Mouse (Mus musculus) heart, adult 2 months (tissue): ENCODE data around the gene Mpzl2. TPM values are rescaled to one million over a fixed set of nuclear protein-coding genes. Genes with fewer than 3 reads are reported as not detected.

Source experiments
- DNase-seq, 2 experiments: peaks; one replicate each; pipeline ENCODE4 v3.0.0; 2021
- H3K27ac ChIP-seq: fragments of 200-600 bp; 2 replicates; pipeline ENCODE4 v1.8.1; 2022
- H3K27me3 ChIP-seq: fragments of 200-500 bp; 2 replicates; pipeline ENCODE4 v1.6.1; 2012; ENCODE audit warnings: mild to moderate bottlenecking, low read length, inconsistent platforms, mixed read lengths; ENCODE audit not compliant: control insufficient read depth, insufficient read depth
- H3K36me3 ChIP-seq: fragments of 200-500 bp; 2 replicates; pipeline ENCODE4 v1.6.1; 2012; ENCODE audit warnings: low read length, inconsistent platforms; ENCODE audit not compliant: control insufficient read depth, insufficient read depth
- H3K4me1 ChIP-seq: fragments of 200-500 bp; 2 replicates; pipeline ENCODE4 v1.6.1; 2011; ENCODE audit warnings: low read length; ENCODE audit not compliant: control insufficient read depth, insufficient read depth
- H3K4me3 ChIP-seq: fragments of 200-600 bp; 2 replicates; pipeline ENCODE4 v1.8.1; 2022
- H3K79me2 ChIP-seq: fragments of 200-500 bp; replicated peaks from 2 replicates; pipeline ENCODE4 v1.6.1; 2012; ENCODE audit warnings: mild to moderate bottlenecking, inconsistent platforms, low read length, moderate library complexity, mixed read lengths; ENCODE audit not compliant: control insufficient read depth, insufficient read depth
- H3K9ac ChIP-seq: fragments of 200-500 bp; 2 replicates; pipeline ENCODE4 v1.6.1; 2012; ENCODE audit warnings: low read depth, mild to moderate bottlenecking, control low read depth, inconsistent platforms, low read length, mixed read lengths
- CTCF ChIP-seq: fragments of 200-600 bp; IDR thresholded peaks from 2 replicates; pipeline ENCODE4 v1.8.1; 2022; ENCODE audit warnings: antibody characterized with exemption, mild to moderate bottlenecking, moderate library complexity
- EP300 ChIP-seq: fragments of 200-500 bp; IDR thresholded peaks from 2 replicates; pipeline ENCODE4 v1.6.1; 2011; ENCODE audit warnings: low read depth, low read length, control low read depth; ENCODE audit not compliant: insufficient read depth
- POLR2A ChIP-seq: fragments of 200-500 bp; IDR thresholded peaks from 2 replicates; pipeline ENCODE4 v1.6.1; 2011; ENCODE audit warnings: mild to moderate bottlenecking, low read depth, low read length, control low read depth; ENCODE audit not compliant: insufficient read depth
- WGBS: fragments of 180-500 bp; shearing (Covaris S2); methylation state at CpG from one replicate; pipeline ENCODE4 v1.1.7; 2018; 5-methylcytosine and 5-hydroxymethylcytosine counted together
- intact Hi-C: fragments of 180-260 bp; cut with DNase I; formaldehyde crosslinking; loops from one replicate; pipeline ENCODE4 v1.15.1; 2025
- polyA plus RNA-seq: library from polyadenylated mRNA; depleted of rRNA; stranded (reverse); fragments of >200 nt; gene quantifications from 2 replicates; pipeline ENCODE4 v1.2.3, GENCODE M21; 2012
- total RNA-seq, 2 experiments: library from RNA; stranded (reverse); gene quantifications; 2 replicates each; pipeline ENCODE4 v1.2.3; 2021

The Mpzl2 gene
- total and polyA plus RNA-seq, 3 experiments, result 0.77 to 1.6 (median 1.2) TPM

- Histone ChIP-seq H3K79me2 (no peaks in the 10 kb centered on the region), H3K36me3 (no peaks in the 10 kb centered on the region), H3K27ac (no peak within 1 kb of the TSS), H3K27me3 (peaks cover 2% of the 10 kb centered on the region; the same call in 1 of the 2 replicates), H3K9ac (no peak within 1 kb of the TSS), H3K4me1 (no peaks in the 10 kb centered on the region), H3K4me3 (no peak within 1 kb of the TSS)
- intact Hi-C loops, result no loop called here
- 79% methylated on average over 19 of the region's 19 CpGs for WGBS
- TF ChIP-seq POLR2A (no peak), EP300 (no peak), CTCF (no peak)
- DNase-seq, result no peak
These were observed 30.2 kb upstream of the Mpzl2 start, which contains the start of gene Cd3e for GRCm38 (mm10) chr9:45009180-45010078. Gene Cd3e, minus strand, starts transcription at chr9:45009627.

GRCm38 (mm10) chr9:45010461-45010860 lies 29.1 kb upstream of the Mpzl2 start:
- intact Hi-C loops, result no loop called here
- TF ChIP-seq EP300, result no peak
- TF ChIP-seq CTCF, result no peak
- TF ChIP-seq POLR2A, result no peak
- Histone ChIP-seq H3K9ac (no peak overlapping the region), H3K36me3 (no peaks in the 10 kb centered on the region), H3K4me1 (no peaks in the 10 kb centered on the region), H3K27me3 (peaks cover 2% of the 10 kb centered on the region; the same call in 1 of the 2 replicates), H3K4me3 (no peak overlapping the region), H3K27ac (no peak overlapping the region), H3K79me2 (no peaks in the 10 kb centered on the region)
- 65% methylated on average over 4 of the region's 4 CpGs for WGBS
- DNase-seq, result no peak

- Histone ChIP-seq H3K4me3 (no peak overlapping the region), H3K79me2 (no peaks in the 10 kb centered on the region), H3K27ac (no peak overlapping the region), H3K4me1 (no peaks in the 10 kb centered on the region), H3K27me3 (peaks cover 2% of the 10 kb centered on the region; the same call in 1 of the 2 replicates), H3K36me3 (no peaks in the 10 kb centered on the region), H3K9ac (no peak overlapping the region)
- intact Hi-C loops, result no loop called here
- 49% methylated on average over 6 of the region's 6 CpGs for WGBS
- no peak for DNase-seq
- TF ChIP-seq POLR2A, result no peak
- TF ChIP-seq EP300, result no peak
- no peak for TF ChIP-seq CTCF
These were observed 28.3 kb upstream of the Mpzl2 start for GRCm38 (mm10) chr9:45011291-45011690.

GRCm38 (mm10) chr9:45014879-45015278 lies 24.7 kb upstream of the Mpzl2 start:
- 33% methylated on average over 2 of the region's 2 CpGs for WGBS
- no peaks in the 10 kb centered on the region for H3K79me2 ChIP-seq
- no peak overlapping the region for H3K9ac ChIP-seq
- no peak overlapping the region for H3K4me3 ChIP-seq
- TF ChIP-seq EP300, result no peak
- TF ChIP-seq POLR2A, result no peak
- DNase-seq, result no peak
- no peaks in the 10 kb centered on the region for H3K27me3 ChIP-seq
- H3K4me1 ChIP-seq, result no peaks in the 10 kb centered on the region
- intact Hi-C loops, result no loop called here
- H3K27ac ChIP-seq, result no peak overlapping the region
- H3K36me3 ChIP-seq, result no peaks in the 10 kb centered on the region

GRCm38 (mm10) chr9:45015841-45016240 lies 23.8 kb upstream of the Mpzl2 start:
- H3K79me2 ChIP-seq, result no peaks in the 10 kb centered on the region
- H3K27ac ChIP-seq, result no peak overlapping the region
- H3K4me1 ChIP-seq, result no peaks in the 10 kb centered on the region
- intact Hi-C loops, result no loop called here
- no peak overlapping the region for H3K4me3 ChIP-seq
- no peak overlapping the region for H3K9ac ChIP-seq
- TF ChIP-seq CTCF (no peak), EP300 (no peak), POLR2A (no peak)
- DNase-seq, result no peak
- H3K36me3 ChIP-seq, result no peaks in the 10 kb centered on the region
- 54% methylated on average over 3 of the region's 3 CpGs for WGBS
- no peaks in the 10 kb centered on the region for H3K27me3 ChIP-seq

GRCm38 (mm10) chr9:45018031-45018430 lies 21.6 kb upstream of the Mpzl2 start:
- intact Hi-C loops, result no loop called here
- Histone ChIP-seq H3K36me3 (no peaks in the 10 kb centered on the region), H3K79me2 (no peaks in the 10 kb centered on the region), H3K27me3 (no peaks in the 10 kb centered on the region), H3K4me3 (no peak overlapping the region), H3K9ac (no peak overlapping the region), H3K4me1 (no peaks in the 10 kb centered on the region), H3K27ac (no peak overlapping the region)
- TF ChIP-seq EP300, result no peak
- TF ChIP-seq POLR2A, result no peak
- no peak for TF ChIP-seq CTCF
- WGBS, result 82% methylated on average over 11 of the region's 11 CpGs
- DNase-seq, result no peak
